Mouse (Mus musculus): Measurements from ENCODE around the gene Mmrn1.

- no peak for TF ChIP-seq CTCF (IDR thresholded peaks at IDR 0.05; ENCODE audit: borderline replicate concordance, extremely low read depth, insufficient read depth, insufficient read length)
- TF ChIP-seq POLR2A (IDR thresholded peaks at IDR 0.05; ENCODE audit: borderline replicate concordance, extremely low read depth, insufficient read depth, insufficient read length, poor library complexity, severe bottlenecking), result no peak
Observed at GRCm38 (mm10) chr6:60995596-60995995, 70.8 kb downstream of the Mmrn1 start.
